In the genomic region with DNA sequence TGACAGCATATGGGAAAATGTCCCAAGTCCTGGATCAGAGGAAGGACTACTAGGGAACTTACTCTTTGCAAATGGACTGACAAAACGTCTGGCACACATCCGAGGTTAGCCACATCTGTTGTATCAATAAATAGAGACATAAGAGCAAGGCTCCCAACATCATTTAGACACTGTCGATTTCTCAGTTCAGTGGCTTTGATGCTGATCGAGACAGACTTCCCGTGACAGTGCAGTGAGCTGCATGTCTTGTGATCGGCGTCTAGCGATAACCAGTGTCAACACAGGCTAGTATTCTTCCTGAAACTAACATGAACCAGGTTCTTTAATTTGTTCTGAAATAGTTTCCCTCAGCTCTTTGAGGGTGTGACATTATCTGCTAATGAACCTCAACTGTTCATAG, we compare ENCODE assay signal across 21 mouse cellular contexts.
A peak's percentile ranks its signal among the peaks of the same experiment; 100 is the strongest.
DNase-seq lines count a peak whose midpoint lies in the region; ATAC-seq and TF ChIP-seq lines count a peak whose summit lies in the region.
"Had no signal": no experiment of that assay in that cellular context is flagged by ENCODE, and none has a peak within 500 bp of the region (broad histone marks: within the 10 kb centered on the region; RNA-seq: fewer than 3 reads in every experiment).

No protein-coding gene starts in this region.

- no peaks in the 10 kb centered on the region for H3K36me3 ChIP-seq in hindbrain, postnatal 0 days (ENCODE audit: insufficient read depth, low read length)
- H3K36me3 ChIP-seq in hindbrain, embryonic 13.5 days, result no peaks in the 10 kb centered on the region
- no peaks in the 10 kb centered on the region for H3K36me3 ChIP-seq in midbrain, postnatal 0 days (ENCODE audit: insufficient read depth, low read length)
- no peaks in the 10 kb centered on the region for H3K36me3 ChIP-seq in midbrain, embryonic 10.5 days
- H3K36me3 ChIP-seq in intestine, postnatal 0 days (ENCODE audit: control insufficient read depth, insufficient read depth), result no peaks in the 10 kb centered on the region
- H3K36me3 ChIP-seq: embryonic facial prominence, embryonic 15.5 days; forebrain, embryonic 10.5 days; heart, embryonic 12.5 days; hindbrain, embryonic 12.5 days had no signal

- no peak overlapping the region for H3K4me3 ChIP-seq in cerebellum, adult 2 months (replicated peaks; ENCODE audit: insufficient read depth, low read depth, low read length)
- H3K4me3 ChIP-seq in hindbrain, postnatal 0 days (ENCODE audit: low read length), result no peak overlapping the region
- no peak overlapping the region for H3K4me3 ChIP-seq in hindbrain, embryonic 13.5 days
- H3K4me3 ChIP-seq in midbrain, postnatal 0 days (ENCODE audit: low read depth, low read length), result no peak overlapping the region
- no peak overlapping the region for H3K4me3 ChIP-seq in midbrain, embryonic 10.5 days
- no peak overlapping the region for H3K4me3 ChIP-seq in intestine, postnatal 0 days (ENCODE audit: low read depth, low read length)
- H3K4me3 ChIP-seq: embryonic facial prominence, embryonic 15.5 days; erythroblast, embryonic 14.5 days; forebrain, embryonic 10.5 days; gastrocnemius, adult 2 months; heart, embryonic 12.5 days; hindbrain, embryonic 12.5 days had no signal

- DNase-seq in cerebellum, postnatal 14 days, result peak; percentile 1 to 9
- DNase-seq in cerebellum, adult 2 months, result no peak
- peak; percentile 38 for DNase-seq in hindbrain, postnatal 0 days (ENCODE audit: low spot score)
- peak; percentile 50 for DNase-seq in midbrain, postnatal 0 days (ENCODE audit: low spot score)
- DNase-seq in midbrain, embryonic 10.5 days (ENCODE audit: low spot score), result no peak
- DNase-seq: adrenal gland, postnatal 14 days; cerebellum, adult 8-10 months; cerebellum, postnatal 36 days; gastrocnemius, adult 2 months; gastrocnemius, postnatal 25 days had no signal

- H3K9ac ChIP-seq in hindbrain, postnatal 0 days (replicated peaks; ENCODE audit: low read length), result no peak overlapping the region
- no peak overlapping the region for H3K9ac ChIP-seq in hindbrain, embryonic 13.5 days
- H3K9ac ChIP-seq in midbrain, postnatal 0 days (replicated peaks; ENCODE audit: low read length, poor library complexity, severe bottlenecking), result no peak overlapping the region
- H3K9ac ChIP-seq in intestine, postnatal 0 days (ENCODE audit: low read depth, low read length), result no peak overlapping the region
- H3K9ac ChIP-seq: embryonic facial prominence, embryonic 15.5 days; heart, embryonic 12.5 days; hindbrain, embryonic 12.5 days had no signal

- 14% methylated on average over 8 of the region's 8 CpGs for WGBS in cerebellum, adult 2 months
- 68% methylated on average over 8 of the region's 8 CpGs for WGBS in hindbrain, postnatal 0 days
- 74% methylated on average over 8 of the region's 8 CpGs for WGBS in hindbrain, embryonic 13.5 days
- WGBS in midbrain, postnatal 0 days, result 62% methylated on average over 8 of the region's 8 CpGs
- 90% methylated on average over 8 of the region's 8 CpGs for WGBS in midbrain, embryonic 10.5 days
- WGBS in intestine, postnatal 0 days, result 83% methylated on average over 8 of the region's 8 CpGs

- no peaks in the 10 kb centered on the region for H3K27me3 ChIP-seq in cerebellum, adult 2 months (ENCODE audit: control insufficient read depth, insufficient read depth, low read length)
- no peaks in the 10 kb centered on the region for H3K27me3 ChIP-seq in hindbrain, postnatal 0 days (ENCODE audit: insufficient read depth, low read length)
- no peaks in the 10 kb centered on the region for H3K27me3 ChIP-seq in hindbrain, embryonic 13.5 days
- H3K27me3 ChIP-seq in midbrain, postnatal 0 days (ENCODE audit: insufficient read depth, low read length), result no peaks in the 10 kb centered on the region
- no peaks in the 10 kb centered on the region for H3K27me3 ChIP-seq in midbrain, embryonic 10.5 days (ENCODE audit: low read depth, poor library complexity, severe bottlenecking)
- no peaks in the 10 kb centered on the region for H3K27me3 ChIP-seq in intestine, postnatal 0 days (replicated peaks; ENCODE audit: control insufficient read depth, insufficient read depth, low read length)
- H3K27me3 ChIP-seq: embryonic facial prominence, embryonic 15.5 days; heart, embryonic 12.5 days; hindbrain, embryonic 12.5 days had no signal

- no peak overlapping the region for H3K27ac ChIP-seq in cerebellum, adult 2 months (ENCODE audit: insufficient read depth, low read length)
- no peak overlapping the region for H3K27ac ChIP-seq in hindbrain, postnatal 0 days
- no peak overlapping the region for H3K27ac ChIP-seq in hindbrain, embryonic 13.5 days
- H3K27ac ChIP-seq in midbrain, postnatal 0 days (ENCODE audit: low read depth, low read length), result no peak overlapping the region
- no peak overlapping the region for H3K27ac ChIP-seq in midbrain, embryonic 10.5 days (replicated peaks)
- H3K27ac ChIP-seq in intestine, postnatal 0 days (ENCODE audit: low read depth, low read length), result no peak overlapping the region
- H3K27ac ChIP-seq: embryonic facial prominence, embryonic 15.5 days; forebrain, embryonic 10.5 days; gastrocnemius, adult 2 months; hindbrain, embryonic 12.5 days had no signal

- peak; percentile 71; the same call in 1 of the 2 replicates for ATAC-seq in hindbrain, postnatal 0 days
- ATAC-seq in hindbrain, embryonic 13.5 days (ENCODE audit: low FRiP score), result no peak
- ATAC-seq in midbrain, postnatal 0 days (ENCODE audit: low FRiP score), result no peak
- no peak for ATAC-seq in intestine, postnatal 0 days
- ATAC-seq: activated CD4-positive, CD25-positive, alpha-beta regulatory T cell, adult 4 months; forebrain, embryonic 14.5 days; inflammation-experienced regulatory T-cells, adult 6 months; Patski had no signal

- TF ChIP-seq POLR2A in cerebellum, adult 2 months (IDR thresholded peaks at IDR 0.05; ENCODE audit: borderline replicate concordance, insufficient read depth, low read length), result no peak

- no peak for TF ChIP-seq CTCF in cerebellum, adult 2 months (IDR thresholded peaks at IDR 0.05; ENCODE audit: borderline replicate concordance, insufficient read depth, low read depth, low read length)
- TF ChIP-seq CTCF in hindbrain, postnatal 0 days (IDR thresholded peaks at IDR 0.05; ENCODE audit: low read depth), result no peak
- no peak for TF ChIP-seq CTCF in midbrain, postnatal 0 days (IDR thresholded peaks at IDR 0.05)
- TF ChIP-seq CTCF in intestine, postnatal 0 days (IDR thresholded peaks at IDR 0.05; ENCODE audit: low read depth), result no peak

- H3K4me2 ChIP-seq in hindbrain, postnatal 0 days (ENCODE audit: low read depth, low read length), result no peak overlapping the region
- no peak overlapping the region for H3K4me2 ChIP-seq in hindbrain, embryonic 13.5 days
- H3K4me2 ChIP-seq in midbrain, postnatal 0 days (ENCODE audit: low read depth, low read length, poor library complexity, severe bottlenecking), result no peak overlapping the region
- no peak overlapping the region for H3K4me2 ChIP-seq in intestine, postnatal 0 days (replicated peaks; ENCODE audit: low read depth)
- H3K4me2 ChIP-seq: embryonic facial prominence, embryonic 15.5 days; heart, embryonic 12.5 days; hindbrain, embryonic 12.5 days had no signal

- no peaks in the 10 kb centered on the region for H3K9me3 ChIP-seq in hindbrain, postnatal 0 days (ENCODE audit: low read length)
- H3K9me3 ChIP-seq in hindbrain, embryonic 13.5 days, result no peaks in the 10 kb centered on the region
- no peaks in the 10 kb centered on the region for H3K9me3 ChIP-seq in midbrain, postnatal 0 days (ENCODE audit: low read length)
- H3K9me3 ChIP-seq in midbrain, embryonic 10.5 days (replicated peaks), result no peaks in the 10 kb centered on the region
- no peaks in the 10 kb centered on the region for H3K9me3 ChIP-seq in intestine, postnatal 0 days (ENCODE audit: control insufficient read depth)
- H3K9me3 ChIP-seq: embryonic facial prominence, embryonic 15.5 days; forebrain, embryonic 10.5 days; heart, embryonic 12.5 days; hindbrain, embryonic 12.5 days had no signal

- H3K4me1 ChIP-seq in cerebellum, adult 2 months (ENCODE audit: control insufficient read depth, insufficient read depth, low read length), result no peaks in the 10 kb centered on the region
- H3K4me1 ChIP-seq in hindbrain, postnatal 0 days (ENCODE audit: insufficient read depth, low read length), result no peaks in the 10 kb centered on the region
- H3K4me1 ChIP-seq in hindbrain, embryonic 13.5 days (replicated peaks), result no peaks in the 10 kb centered on the region
- H3K4me1 ChIP-seq in midbrain, postnatal 0 days (ENCODE audit: insufficient read depth, low read length), result no peaks in the 10 kb centered on the region
- H3K4me1 ChIP-seq in midbrain, embryonic 10.5 days, result no peaks in the 10 kb centered on the region
- H3K4me1 ChIP-seq in intestine, postnatal 0 days (replicated peaks; ENCODE audit: control insufficient read depth, insufficient read depth, low read length), result no peaks in the 10 kb centered on the region
- H3K4me1 ChIP-seq: embryonic facial prominence, embryonic 15.5 days; forebrain, embryonic 10.5 days; heart, embryonic 12.5 days; hindbrain, embryonic 12.5 days had no signal

Comparison
In these comparisons a context has a peak if more than half of its experiments do, and no peak if none do; other contexts are left out.
1. DNase-seq: peak in cerebellum, postnatal 14 days (2 of 2), hindbrain, postnatal 0 days (single experiment) and midbrain, postnatal 0 days (single experiment); none in cerebellum, adult 2 months (0 of 2) and midbrain, embryonic 10.5 days (single experiment).